Mouse (Mus musculus) ES-Bruce4 (cell line): ENCODE measurements around the gene Mpzl1. TPM values are rescaled to one million over a fixed set of nuclear protein-coding genes. Genes with fewer than 3 reads are reported as not detected.

Experiments
- H3K27ac ChIP-seq: 2 replicates; pipeline ENCODE4 v1.5.1; 2012; ENCODE audit warnings: low read length, inconsistent platforms; ENCODE audit not compliant: insufficient read depth
- H3K27me3 ChIP-seq: 2 replicates; pipeline ENCODE4 v1.6.1; 2012; ENCODE audit warnings: mild to moderate bottlenecking, low read length, inconsistent platforms; ENCODE audit not compliant: control insufficient read depth, poor library complexity, insufficient read depth, severe bottlenecking
- H3K36me3 ChIP-seq: 2 replicates; pipeline ENCODE4 v1.6.1; 2012; ENCODE audit warnings: inconsistent platforms, mild to moderate bottlenecking, low read length, moderate library complexity; ENCODE audit not compliant: control insufficient read depth, poor library complexity, insufficient read depth, severe bottlenecking
- H3K4me1 ChIP-seq: one replicate; pipeline ENCODE4 v1.8.1; 2011; ENCODE audit warnings: low read length; ENCODE audit not compliant: control insufficient read depth, insufficient read depth
- H3K4me3 ChIP-seq: 2 replicates; pipeline ENCODE4 v1.5.1; 2011; ENCODE audit warnings: low read depth, mild to moderate bottlenecking, low read length
- H3K9ac ChIP-seq: 2 replicates; pipeline ENCODE4 v1.6.1; 2012; ENCODE audit warnings: low read depth, mild to moderate bottlenecking, inconsistent platforms; ENCODE audit not compliant: poor library complexity, severe bottlenecking
- H3K9me3 ChIP-seq: replicated peaks from 2 replicates; pipeline ENCODE4 v1.6.1; 2012; ENCODE audit warnings: mild to moderate bottlenecking, low read length, inconsistent platforms; ENCODE audit not compliant: control insufficient read depth, poor library complexity, insufficient read depth, severe bottlenecking
- CTCF ChIP-seq: IDR thresholded peaks from one replicate; pipeline ENCODE4 v1.8.1; 2011; ENCODE audit warnings: low read depth, low read length
- EP300 ChIP-seq: IDR thresholded peaks from 2 replicates; pipeline ENCODE4 v1.6.1; 2011; ENCODE audit warnings: low read depth, low read length; ENCODE audit not compliant: insufficient read depth
- POLR2A ChIP-seq: IDR thresholded peaks from one replicate; pipeline ENCODE4 v1.8.1; 2011; ENCODE audit warnings: low read length; ENCODE audit not compliant: insufficient read depth
- polyA plus RNA-seq: library from polyadenylated mRNA; stranded (reverse); fragments of >200 nt; gene quantifications from 2 replicates; pipeline ENCODE4 v1.2.4, GENCODE M21; 2011; ENCODE audit warnings: low read depth; ENCODE audit not compliant: missing spikeins, insufficient read depth, insufficient read length

The Mpzl1 gene
- polyA plus RNA-seq, 1 experiment: 122 TPM

DNA sequence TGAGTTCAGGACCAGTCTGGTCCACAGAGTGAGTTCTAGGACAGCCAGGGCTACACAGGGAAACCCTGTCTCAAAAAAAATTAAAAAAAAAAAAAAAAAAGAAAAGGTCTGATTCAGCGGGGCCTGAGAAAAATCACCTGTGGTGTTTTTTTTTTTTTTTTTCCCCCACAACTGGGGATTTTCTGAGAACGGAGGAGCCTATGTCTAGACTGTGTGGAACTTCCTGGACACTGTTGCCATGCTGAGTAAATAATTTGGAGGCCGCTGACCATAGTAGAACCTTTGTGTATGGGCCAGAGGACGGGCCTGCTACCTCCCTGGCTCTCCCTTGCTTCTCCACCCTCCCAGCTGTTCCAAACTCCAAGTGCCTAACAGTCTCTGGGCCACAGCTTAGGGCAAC is 34.6 kb upstream of the Mpzl1 start:
- no peaks in the 10 kb centered on the region for H3K27me3 ChIP-seq
- no peak overlapping the region for H3K27ac ChIP-seq
- H3K9me3 ChIP-seq: no peaks in the 10 kb centered on the region
- H3K4me3 ChIP-seq: no peak overlapping the region
- H3K36me3 ChIP-seq: no peaks in the 10 kb centered on the region
- H3K4me1 ChIP-seq: no peaks in the 10 kb centered on the region
- TF ChIP-seq EP300: no peak
- no peak for TF ChIP-seq POLR2A
- no peak for TF ChIP-seq CTCF
- no peak overlapping the region for H3K9ac ChIP-seq

DNA sequence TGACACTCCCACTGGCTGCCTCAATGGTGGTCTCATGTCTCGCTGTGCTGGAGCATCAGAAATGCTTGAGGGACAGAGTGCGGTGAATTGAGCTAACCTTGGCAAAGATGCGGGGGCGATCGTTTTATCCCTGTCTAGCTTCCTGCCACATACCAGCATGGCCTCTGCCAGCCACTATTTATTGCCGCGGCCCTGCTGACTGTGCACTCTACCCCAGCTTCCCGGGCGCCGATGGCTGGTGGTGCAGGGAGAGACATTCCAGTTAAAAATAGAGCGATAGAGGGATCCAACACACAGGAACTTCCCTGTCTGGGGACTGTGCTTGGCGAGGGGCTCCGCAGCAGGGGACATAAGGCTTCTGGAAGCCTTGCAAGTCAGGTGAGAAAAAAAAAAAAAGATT is 33.0 kb upstream of the Mpzl1 start:
- Histone ChIP-seq H3K27ac (no peak overlapping the region), H3K9ac (no peak overlapping the region), H3K4me3 (no peak overlapping the region), H3K9me3 (no peaks in the 10 kb centered on the region), H3K36me3 (no peaks in the 10 kb centered on the region), H3K27me3 (no peaks in the 10 kb centered on the region), H3K4me1 (no peaks in the 10 kb centered on the region)
- TF ChIP-seq EP300: no peak
- TF ChIP-seq POLR2A: no peak
- no peak for TF ChIP-seq CTCF

DNA sequence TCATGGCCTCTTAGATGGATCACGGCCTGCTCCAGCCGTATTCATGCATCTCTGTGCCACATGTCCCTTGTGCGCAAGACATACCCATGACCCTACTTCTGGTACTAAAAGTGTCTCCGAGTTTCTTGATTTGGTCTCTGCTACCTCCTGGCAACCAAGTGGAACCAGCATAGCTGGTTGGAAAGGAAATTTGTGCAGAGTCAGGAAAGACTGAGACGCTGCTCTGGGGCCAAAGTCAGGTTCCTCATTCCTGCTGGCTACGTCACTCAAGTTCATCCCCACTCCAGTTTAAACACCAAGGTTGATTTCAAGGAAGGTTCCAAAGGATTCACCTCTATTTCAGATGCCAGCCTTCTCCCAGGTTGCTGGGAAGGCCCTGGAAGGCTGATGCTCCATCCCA is 32.6 kb upstream of the Mpzl1 start:
- H3K4me1 ChIP-seq: no peaks in the 10 kb centered on the region
- no peak overlapping the region for H3K27ac ChIP-seq
- TF ChIP-seq CTCF (no peak), POLR2A (no peak), EP300 (no peak)
- no peaks in the 10 kb centered on the region for H3K36me3 ChIP-seq
- H3K9me3 ChIP-seq: no peaks in the 10 kb centered on the region
- no peak overlapping the region for H3K9ac ChIP-seq
- H3K27me3 ChIP-seq: no peaks in the 10 kb centered on the region
- H3K4me3 ChIP-seq: no peak overlapping the region

GRCm38 (mm10) chr1:165665758-165666157 is 31.4 kb upstream of the Mpzl1 start:
- TF ChIP-seq POLR2A (no peak), CTCF (no peak), EP300 (no peak)
- no peak overlapping the region for H3K4me3 ChIP-seq
- H3K9me3 ChIP-seq: no peaks in the 10 kb centered on the region
- no peaks in the 10 kb centered on the region for H3K36me3 ChIP-seq
- H3K27ac ChIP-seq: no peak overlapping the region
- H3K4me1 ChIP-seq: no peaks in the 10 kb centered on the region
- no peak overlapping the region for H3K9ac ChIP-seq
- H3K27me3 ChIP-seq: no peaks in the 10 kb centered on the region

- no peak overlapping the region for H3K9ac ChIP-seq
- no peaks in the 10 kb centered on the region for H3K36me3 ChIP-seq
- no peaks in the 10 kb centered on the region for H3K9me3 ChIP-seq
- no peak overlapping the region for H3K4me3 ChIP-seq
- H3K27ac ChIP-seq: no peak overlapping the region
- TF ChIP-seq CTCF (no peak), POLR2A (no peak), EP300 (no peak)
- no peaks in the 10 kb centered on the region for H3K27me3 ChIP-seq
- no peaks in the 10 kb centered on the region for H3K4me1 ChIP-seq
Observed at GRCm38 (mm10) chr1:165663277-165663676, 28.9 kb upstream of the Mpzl1 start.

DNA sequence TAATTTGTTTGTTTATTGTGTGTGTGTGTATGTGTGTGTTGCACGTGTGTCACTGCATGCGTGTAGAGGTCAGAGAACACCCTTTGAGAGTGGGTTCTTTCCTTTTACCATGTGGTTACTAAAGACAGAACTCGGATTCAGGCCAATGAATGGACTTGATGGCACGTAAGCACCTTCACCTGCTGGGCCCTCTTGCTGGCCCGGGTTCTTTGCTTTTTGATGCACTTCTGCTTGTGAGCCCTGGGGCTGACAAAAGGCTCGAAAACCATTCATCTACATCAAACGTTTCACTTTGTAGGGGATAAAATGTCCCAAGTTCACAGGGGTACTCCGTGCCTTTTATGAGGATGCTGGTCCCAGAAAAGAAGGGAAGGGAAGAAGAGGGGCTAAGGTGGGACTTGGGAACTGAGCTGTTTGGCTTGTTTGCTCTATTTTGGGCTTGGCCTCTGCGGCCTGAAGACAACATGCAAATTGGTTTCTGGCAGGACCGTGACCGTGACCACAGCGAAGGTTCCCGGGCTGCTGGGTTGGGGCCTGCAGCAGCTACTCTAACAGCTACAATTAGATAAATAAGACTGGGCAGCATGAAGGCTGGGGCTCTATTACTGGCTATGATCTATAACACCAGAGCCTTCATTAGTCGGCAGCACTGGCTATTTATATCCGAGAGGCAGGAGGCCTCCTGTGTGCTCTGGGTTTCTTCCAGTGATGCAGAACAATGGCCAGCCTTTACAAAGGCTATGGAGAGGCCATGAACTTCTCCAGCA is 28.3 kb upstream of the Mpzl1 start:
- TF ChIP-seq EP300: no peak
- TF ChIP-seq CTCF: no peak
- TF ChIP-seq POLR2A: no peak
- Histone ChIP-seq H3K9me3 (no peaks in the 10 kb centered on the region), H3K36me3 (no peaks in the 10 kb centered on the region), H3K27me3 (no peaks in the 10 kb centered on the region), H3K27ac (no peak overlapping the region), H3K4me3 (no peak overlapping the region), H3K9ac (no peak overlapping the region), H3K4me1 (no peaks in the 10 kb centered on the region)
